Mouse (Mus musculus) testis, postnatal 14 days (tissue): ENCODE results near the gene Kcnb1.

ENCODE experiments used
- DNase-seq: peaks from one replicate; pipeline ENCODE4 v3.0.0; 2021; ENCODE audit warnings: low spot score

Gene Kcnb1

GRCm38 (mm10) chr2:167078931-167079495 lies 110.9 kb downstream of the Kcnb1 start:
- no peak for DNase-seq

GRCm38 (mm10) chr2:167078486-167078885 lies 111.5 kb downstream of the Kcnb1 start:
- DNase-seq: no peak

GRCm38 (mm10) chr2:167077199-167077962 lies 112.6 kb downstream of the Kcnb1 start:
- no peak for DNase-seq

GRCm38 (mm10) chr2:167076759-167077158 lies 113.2 kb downstream of the Kcnb1 start:
- no peak for DNase-seq

GRCm38 (mm10) chr2:167076352-167076751 lies 113.6 kb downstream of the Kcnb1 start:
- DNase-seq: no peak

GRCm38 (mm10) chr2:167074587-167074986 lies 115.4 kb downstream of the Kcnb1 start:
- no peak for DNase-seq

- peak; percentile 88 for DNase-seq
These were observed 118.0 kb downstream of the Kcnb1 start for GRCm38 (mm10) chr2:167071641-167072601.

GRCm38 (mm10) chr2:167071266-167071640 lies 118.7 kb downstream of the Kcnb1 start:
- no peak for DNase-seq

GRCm38 (mm10) chr2:167070341-167070740 lies 119.6 kb downstream of the Kcnb1 start:
- DNase-seq: no peak

GRCm38 (mm10) chr2:167067575-167067974 lies 122.4 kb downstream of the Kcnb1 start:
- DNase-seq: no peak

GRCm38 (mm10) chr2:167066528-167067516 lies 123.1 kb downstream of the Kcnb1 start:
- DNase-seq: no peak

- no peak for DNase-seq
These were observed 123.9 kb downstream of the Kcnb1 start for GRCm38 (mm10) chr2:167066031-167066430.

- no peak for DNase-seq
These were observed 125.2 kb downstream of the Kcnb1 start for GRCm38 (mm10) chr2:167064601-167065295.

- no peak for DNase-seq
These were observed 126.0 kb downstream of the Kcnb1 start for GRCm38 (mm10) chr2:167063906-167064496.

- peak; percentile 96 for DNase-seq
These were observed 126.7 kb downstream of the Kcnb1 start, which contains the start of gene Znfx1 for GRCm38 (mm10) chr2:167062965-167063880. Gene Znfx1 (minus strand): TSS chr2:167063015.

GRCm38 (mm10) chr2:167062497-167062911 lies 127.5 kb downstream of the Kcnb1 start:
- peak; percentile 91 for DNase-seq

GRCm38 (mm10) chr2:167061381-167062034 lies 128.4 kb downstream of the Kcnb1 start:
- no peak for DNase-seq

- DNase-seq: no peak
These were observed 129.2 kb downstream of the Kcnb1 start for GRCm38 (mm10) chr2:167060761-167061160.

- DNase-seq: no peak
These were observed 129.6 kb downstream of the Kcnb1 start for GRCm38 (mm10) chr2:167060360-167060759.
